Mouse (Mus musculus) lung, embryonic 14.5 days (tissue): ENCODE measurements around the gene Pisd. TPM values are rescaled to one million over a fixed set of nuclear protein-coding genes. Genes with fewer than 3 reads are reported as not detected.
A peak's percentile ranks its signal among the peaks of the same experiment; 100 is the strongest.
"Not testable (repeated sequence)": the region's sequence is repeated elsewhere in the genome, so short reads cannot be mapped to it uniquely, and the experiment has no call there.

Source experiments
- ATAC-seq: fragments of 200-750 bp; cut with Nextera tagmentation; 2 replicates; pipeline ENCODE4 v1.8.0; 2017; ENCODE audit warnings: mild to moderate bottlenecking, moderate TSS enrichment, moderate library complexity; ENCODE audit not compliant: insufficient read depth
- DNase-seq: peaks from one replicate; pipeline ENCODE4 v3.0.0-alpha.2; 2015
- H3K27ac ChIP-seq: fragments of 300-500 bp; sonication (generic); 2 replicates; pipeline ENCODE4 v1.5.1; 2014; ENCODE audit warnings: low read depth, mild to moderate bottlenecking, moderate library complexity
- H3K27me3 ChIP-seq: fragments of 300-500 bp; sonication (generic); 2 replicates; pipeline ENCODE4 v1.6.1; 2014; ENCODE audit warnings: low read length, control low read depth; ENCODE audit not compliant: insufficient read depth
- H3K36me3 ChIP-seq: fragments of 300-500 bp; sonication (generic); 2 replicates; pipeline ENCODE4 v1.6.1; 2014; ENCODE audit warnings: control low read depth; ENCODE audit not compliant: insufficient read depth
- H3K4me1 ChIP-seq: fragments of 300-500 bp; sonication (generic); 2 replicates; pipeline ENCODE4 v1.6.1; 2014; ENCODE audit warnings: antibody characterized with exemption, control low read depth; ENCODE audit not compliant: insufficient read depth
- H3K4me2 ChIP-seq: fragments of 300-500 bp; sonication (generic); 2 replicates; pipeline ENCODE4 v1.6.1; 2014; ENCODE audit warnings: mild to moderate bottlenecking
- H3K4me3 ChIP-seq: fragments of 300-500 bp; sonication (generic); 2 replicates; pipeline ENCODE4 v1.5.1; 2014; ENCODE audit warnings: low read depth, low read length
- H3K9ac ChIP-seq: fragments of 300-500 bp; sonication (generic); 2 replicates; pipeline ENCODE4 v1.6.1; 2014
- H3K9me3 ChIP-seq: fragments of 300-500 bp; sonication (generic); 2 replicates; pipeline ENCODE4 v1.6.1; 2016; ENCODE audit warnings: low read depth, low read length, control low read depth
- CTCF ChIP-seq: IDR thresholded peaks from 2 replicates; pipeline ENCODE4 v1.5.1; 2016; ENCODE audit warnings: antibody characterized with exemption, low read depth
- WGBS: fragments of 180-500 bp; shearing (Covaris S2); extraction: QIAGEN DNeasy Blood & Tissue Kit; methylation state at CpG from one replicate; pipeline ENCODE4 v1.1.7; 2014; 5-methylcytosine and 5-hydroxymethylcytosine counted together
- polyA plus RNA-seq: library from polyadenylated mRNA; unstranded; fragments of >200 nt; fragmentation: Nextera tagmentation; extraction: Ambion mirVana; gene quantifications from 2 replicates; pipeline ENCODE4 v1.2.1, GENCODE M21; 2014

Gene Pisd
- polyA plus RNA-seq, 1 experiment from 2014 or later: 68.5 TPM

DNA sequence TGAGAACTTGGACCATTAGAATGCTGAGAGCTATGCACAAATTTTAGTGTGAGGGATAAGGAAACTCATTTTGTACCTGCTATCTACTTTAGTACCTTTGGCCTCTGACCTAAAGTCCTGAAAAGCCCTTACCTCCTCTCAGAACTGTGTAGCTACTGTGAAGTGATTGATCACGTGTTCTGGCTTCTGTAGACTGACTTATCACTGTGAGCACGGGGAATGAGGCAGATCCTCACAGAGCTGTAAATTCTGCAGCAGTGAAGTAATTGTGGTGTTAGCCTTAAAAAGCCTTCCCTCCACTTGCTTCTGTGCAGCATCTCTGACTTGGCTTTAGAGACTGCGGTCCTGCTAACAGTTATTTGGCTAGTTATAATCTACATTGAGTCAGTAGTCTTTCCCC is 24.7 kb downstream of the Pisd start:
- WGBS: 63% methylated on average over 3 of the region's 3 CpGs
- no peak for ATAC-seq
- TF ChIP-seq CTCF: no peak

GRCm38 (mm10) chr5:32760352-32760751 is 25.1 kb downstream of the Pisd start:
- not testable (repeated sequence) for H3K9ac ChIP-seq, H3K27me3 ChIP-seq, H3K4me1 ChIP-seq, H3K27ac ChIP-seq, DNase-seq, ATAC-seq, H3K9me3 ChIP-seq, H3K4me2 ChIP-seq, H3K4me3 ChIP-seq
- H3K36me3 ChIP-seq: peaks cover 15% of the 10 kb centered on the region
- 97% methylated on average over 18 of the region's 18 CpGs for WGBS

More for the DNA sequence above, 24.7 kb downstream of the Pisd start:
- peaks cover 15% of the 10 kb centered on the region for H3K36me3 ChIP-seq
- no peak overlapping the region for H3K4me3 ChIP-seq
- no peak overlapping the region for H3K9ac ChIP-seq
- no peaks in the 10 kb centered on the region for H3K9me3 ChIP-seq
- H3K4me2 ChIP-seq: no peak overlapping the region
- no peaks in the 10 kb centered on the region for H3K4me1 ChIP-seq
- no peaks in the 10 kb centered on the region for H3K27me3 ChIP-seq
- DNase-seq: no peak
- H3K27ac ChIP-seq: no peak overlapping the region

- H3K27me3 ChIP-seq: no peaks in the 10 kb centered on the region
- H3K4me1 ChIP-seq: no peaks in the 10 kb centered on the region
- H3K36me3 ChIP-seq: peaks cover 15% of the 10 kb centered on the region
- no peak overlapping the region for H3K4me2 ChIP-seq
- H3K4me3 ChIP-seq: no peak overlapping the region
- WGBS: 65% methylated on average over 2 of the region's 2 CpGs
- ATAC-seq (no peak), DNase-seq (no peak)
- H3K9ac ChIP-seq: no peak overlapping the region
- no peak for TF ChIP-seq CTCF
- no peaks in the 10 kb centered on the region for H3K9me3 ChIP-seq
- H3K27ac ChIP-seq: no peak overlapping the region
Measured at GRCm38 (mm10) chr5:32759662-32760061, 25.8 kb downstream of the Pisd start.

- WGBS: 88% methylated on average over 8 of the region's 8 CpGs
- Histone ChIP-seq H3K4me2 (no peak overlapping the region), H3K9ac (no peak overlapping the region), H3K9me3 (no peaks in the 10 kb centered on the region), H3K27me3 (no peaks in the 10 kb centered on the region), H3K4me1 (no peaks in the 10 kb centered on the region), H3K27ac (no peak overlapping the region), H3K36me3 (no peaks in the 10 kb centered on the region), H3K4me3 (no peak overlapping the region)
- no peak for TF ChIP-seq CTCF
- DNase-seq (no peak), ATAC-seq (no peak)
Measured at GRCm38 (mm10) chr5:32756141-32756540, 29.3 kb downstream of the Pisd start.

GRCm38 (mm10) chr5:32751736-32752135 is 33.7 kb downstream of the Pisd start:
- H3K36me3 ChIP-seq: no peaks in the 10 kb centered on the region
- ATAC-seq (no peak), DNase-seq (no peak)
- no peaks in the 10 kb centered on the region for H3K9me3 ChIP-seq
- H3K27ac ChIP-seq: no peak overlapping the region
- no peak overlapping the region for H3K4me3 ChIP-seq
- no peaks in the 10 kb centered on the region for H3K27me3 ChIP-seq
- no peak for TF ChIP-seq CTCF
- 52% methylated on average over 2 of the region's 2 CpGs for WGBS
- no peak overlapping the region for H3K9ac ChIP-seq
- no peaks in the 10 kb centered on the region; the same call in 1 of the 2 replicates for H3K4me1 ChIP-seq
- H3K4me2 ChIP-seq: no peak overlapping the region

DNA sequence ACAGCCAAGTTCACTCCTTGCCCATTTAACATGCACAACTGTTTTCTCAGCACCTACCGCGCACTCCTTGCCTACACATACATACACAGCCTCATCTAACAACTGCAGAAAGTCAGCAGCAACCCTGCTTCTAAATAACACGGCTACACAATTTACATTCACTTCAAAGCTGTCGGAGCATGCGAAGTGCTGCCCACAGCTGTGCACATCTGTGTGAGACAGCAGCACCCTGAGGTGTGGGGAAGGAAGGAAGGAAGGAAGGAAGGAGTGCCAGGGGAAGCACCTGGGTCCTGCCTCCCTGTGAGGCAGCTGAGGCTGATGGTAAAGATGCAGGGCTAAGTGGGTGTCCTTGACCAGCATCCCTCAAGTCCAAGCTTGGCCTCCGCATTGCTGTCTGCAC is 36.5 kb downstream of the Pisd start:
- Histone ChIP-seq H3K27me3 (no peaks in the 10 kb centered on the region), H3K36me3 (no peaks in the 10 kb centered on the region), H3K4me2 (no peak overlapping the region), H3K9ac (no peak overlapping the region), H3K9me3 (no peaks in the 10 kb centered on the region), H3K4me1 (peaks cover 6% of the 10 kb centered on the region), H3K4me3 (no peak overlapping the region), H3K27ac (no peak overlapping the region)
- ATAC-seq (no peak), DNase-seq (no peak)
- 70% methylated on average over 6 of the region's 6 CpGs for WGBS
- no peak for TF ChIP-seq CTCF

DNA sequence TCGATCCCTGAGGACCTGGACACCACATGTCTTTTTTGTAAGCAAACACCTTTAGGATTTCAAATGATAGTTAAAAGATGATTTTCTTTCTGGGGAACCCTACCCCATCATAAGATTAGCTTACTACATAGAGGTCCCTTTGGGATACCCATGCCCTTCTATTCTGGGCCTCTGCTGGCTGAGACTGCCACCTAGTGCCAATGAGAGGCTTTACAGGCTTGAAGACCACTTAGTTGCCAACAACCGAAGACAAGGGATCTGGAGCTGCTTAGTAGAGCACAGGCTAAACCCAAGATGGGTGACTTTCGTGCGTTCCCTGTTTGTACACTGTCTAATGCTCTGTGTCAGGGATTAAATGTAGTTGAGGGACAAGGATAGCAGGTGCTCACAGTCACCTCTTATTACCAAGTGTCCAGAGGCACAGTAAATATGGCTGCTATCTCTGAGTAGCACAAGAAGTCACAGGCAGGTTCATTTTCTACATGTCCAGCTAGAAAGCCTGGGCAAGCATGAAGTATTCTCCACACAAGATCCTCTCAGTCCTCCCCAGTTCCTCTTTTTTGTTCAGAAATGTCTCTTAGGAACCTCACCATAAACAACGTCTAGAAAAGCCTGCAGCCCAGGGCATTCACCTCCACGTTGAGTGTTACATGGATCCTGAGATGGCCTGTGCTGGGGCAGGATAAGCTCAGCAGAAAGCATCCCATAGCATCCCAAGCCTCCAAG is 37.6 kb downstream of the Pisd start:
- no peak overlapping the region for H3K9ac ChIP-seq
- no peaks in the 10 kb centered on the region for H3K9me3 ChIP-seq
- no peak overlapping the region for H3K27ac ChIP-seq
- no peaks in the 10 kb centered on the region for H3K36me3 ChIP-seq
- H3K4me2 ChIP-seq: no peak overlapping the region
- DNase-seq (peak; percentile 85), ATAC-seq (0 out of 2 replicates have a peak, but pooled peaks have one; percentile 6)
- WGBS: 56% methylated on average over 6 of the region's 6 CpGs
- peak; percentile 86 for TF ChIP-seq CTCF
- peaks cover 6% of the 10 kb centered on the region for H3K4me1 ChIP-seq
- H3K4me3 ChIP-seq: no peak overlapping the region
- H3K27me3 ChIP-seq: no peaks in the 10 kb centered on the region
